Mouse (Mus musculus): ENCODE measurements around the gene Cpne8. TPM values are rescaled to one million over a fixed set of nuclear protein-coding genes. Genes with fewer than 3 reads are reported as not detected.

Gene Cpne8
- polyA plus RNA-seq, 1 experiment from 2014 or later: 4.6 TPM

GRCm38 (mm10) chr15:90603676-90604075 is 75.6 kb downstream of the Cpne8 start:
- Histone ChIP-seq H3K27me3 (ENCODE audit: control insufficient read depth, insufficient read depth, low read length) (no peaks in the 10 kb centered on the region), H3K4me1 (ENCODE audit: control insufficient read depth, insufficient read depth, low read length) (no peaks in the 10 kb centered on the region), H3K4me3 (ENCODE audit: low read depth, low read length) (no peak overlapping the region), H3K27ac (ENCODE audit: low read depth, low read length) (no peak overlapping the region), H3K9me3 (ENCODE audit: control insufficient read depth, low read length) (no peaks in the 10 kb centered on the region), H3K9ac (ENCODE audit: low read length) (no peak overlapping the region), H3K36me3 (ENCODE audit: control insufficient read depth, insufficient read depth, low read length) (no peaks in the 10 kb centered on the region), H3K4me2 (ENCODE audit: low read depth) (no peak overlapping the region)
- WGBS: 63% methylated on average over 5 of the region's 5 CpGs
- DNase-seq (ENCODE audit: low spot score): no peak
- ATAC-seq (ENCODE audit: insufficient read depth, low FRiP score, low TSS enrichment): no peak

GRCm38 (mm10) chr15:90597715-90598497 is 81.3 kb downstream of the Cpne8 start:
- H3K4me1 ChIP-seq (ENCODE audit: control insufficient read depth, insufficient read depth, low read length): no peaks in the 10 kb centered on the region
- no peak for DNase-seq (ENCODE audit: low spot score)
- H3K36me3 ChIP-seq (ENCODE audit: control insufficient read depth, insufficient read depth, low read length): no peaks in the 10 kb centered on the region
- no peak overlapping the region for H3K9ac ChIP-seq (ENCODE audit: low read length)
- no peak for ATAC-seq (ENCODE audit: insufficient read depth, low FRiP score, low TSS enrichment)
- no peaks in the 10 kb centered on the region for H3K27me3 ChIP-seq (ENCODE audit: control insufficient read depth, insufficient read depth, low read length)
- no peak overlapping the region for H3K27ac ChIP-seq (ENCODE audit: low read depth, low read length)
- H3K9me3 ChIP-seq (ENCODE audit: control insufficient read depth, low read length): no peaks in the 10 kb centered on the region
- H3K4me2 ChIP-seq (ENCODE audit: low read depth): no peak overlapping the region
- WGBS: 74% methylated on average over 6 of the region's 6 CpGs
- no peak overlapping the region for H3K4me3 ChIP-seq (ENCODE audit: low read depth, low read length)

GRCm38 (mm10) chr15:90595592-90595991 is 83.6 kb downstream of the Cpne8 start:
- no peak overlapping the region for H3K27ac ChIP-seq (ENCODE audit: low read depth, low read length)
- H3K4me3 ChIP-seq (ENCODE audit: low read depth, low read length): no peak overlapping the region
- no peak for DNase-seq (ENCODE audit: low spot score)
- H3K4me2 ChIP-seq (ENCODE audit: low read depth): no peak overlapping the region
- H3K27me3 ChIP-seq (ENCODE audit: control insufficient read depth, insufficient read depth, low read length): no peaks in the 10 kb centered on the region
- no peaks in the 10 kb centered on the region for H3K4me1 ChIP-seq (ENCODE audit: control insufficient read depth, insufficient read depth, low read length)
- no peak overlapping the region for H3K9ac ChIP-seq (ENCODE audit: low read length)
- ATAC-seq (ENCODE audit: insufficient read depth, low FRiP score, low TSS enrichment): no peak
- H3K9me3 ChIP-seq (ENCODE audit: control insufficient read depth, low read length): no peaks in the 10 kb centered on the region
- no peaks in the 10 kb centered on the region for H3K36me3 ChIP-seq (ENCODE audit: control insufficient read depth, insufficient read depth, low read length)
- WGBS: 95% methylated on average over 2 of the region's 2 CpGs

- H3K36me3 ChIP-seq (ENCODE audit: control insufficient read depth, insufficient read depth, low read length): no peaks in the 10 kb centered on the region
Measured at GRCm38 (mm10) chr15:90589587-90589986, 89.6 kb downstream of the Cpne8 start.

GRCm38 (mm10) chr15:90577402-90577801 is 101.8 kb downstream of the Cpne8 start:
- ATAC-seq (ENCODE audit: insufficient read depth, low FRiP score, low TSS enrichment) (no peak), DNase-seq (ENCODE audit: low spot score) (no peak)
- Histone ChIP-seq H3K9ac (ENCODE audit: low read length) (no peak overlapping the region), H3K4me3 (ENCODE audit: low read depth, low read length) (no peak overlapping the region), H3K27me3 (ENCODE audit: control insufficient read depth, insufficient read depth, low read length) (no peaks in the 10 kb centered on the region), H3K9me3 (ENCODE audit: control insufficient read depth, low read length) (no peaks in the 10 kb centered on the region), H3K36me3 (ENCODE audit: control insufficient read depth, insufficient read depth, low read length) (no peaks in the 10 kb centered on the region), H3K4me1 (ENCODE audit: control insufficient read depth, insufficient read depth, low read length) (no peaks in the 10 kb centered on the region), H3K27ac (ENCODE audit: low read depth, low read length) (no peak overlapping the region), H3K4me2 (ENCODE audit: low read depth) (no peak overlapping the region)
- 95% methylated on average over 3 of the region's 3 CpGs for WGBS

More at GRCm38 (mm10) chr15:90589587-90589986, 89.6 kb downstream of the Cpne8 start:
- no peaks in the 10 kb centered on the region for H3K27me3 ChIP-seq (ENCODE audit: control insufficient read depth, insufficient read depth, low read length)
- no peak for DNase-seq (ENCODE audit: low spot score)
- no peak overlapping the region for H3K9ac ChIP-seq (ENCODE audit: low read length)
- no peaks in the 10 kb centered on the region for H3K4me1 ChIP-seq (ENCODE audit: control insufficient read depth, insufficient read depth, low read length)
- H3K4me2 ChIP-seq (ENCODE audit: low read depth): no peak overlapping the region
- WGBS: 80% methylated on average over 7 of the region's 7 CpGs
- no peak overlapping the region for H3K27ac ChIP-seq (ENCODE audit: low read depth, low read length)
- no peaks in the 10 kb centered on the region for H3K9me3 ChIP-seq (ENCODE audit: control insufficient read depth, low read length)
- no peak overlapping the region for H3K4me3 ChIP-seq (ENCODE audit: low read depth, low read length)
- no peak for ATAC-seq (ENCODE audit: insufficient read depth, low FRiP score, low TSS enrichment)

GRCm38 (mm10) chr15:90569246-90569645 is 110.0 kb downstream of the Cpne8 start:
- WGBS: 92% methylated on average over 4 of the region's 4 CpGs
- no peak overlapping the region for H3K27ac ChIP-seq (ENCODE audit: low read depth, low read length)
- H3K4me1 ChIP-seq (ENCODE audit: control insufficient read depth, insufficient read depth, low read length): no peaks in the 10 kb centered on the region
- H3K4me2 ChIP-seq (ENCODE audit: low read depth): no peak overlapping the region
- H3K27me3 ChIP-seq (ENCODE audit: control insufficient read depth, insufficient read depth, low read length): no peaks in the 10 kb centered on the region
- DNase-seq (ENCODE audit: low spot score): no peak
- H3K9ac ChIP-seq (ENCODE audit: low read length): no peak overlapping the region
- no peak overlapping the region for H3K4me3 ChIP-seq (ENCODE audit: low read depth, low read length)
- no peak for ATAC-seq (ENCODE audit: insufficient read depth, low FRiP score, low TSS enrichment)
- no peaks in the 10 kb centered on the region for H3K36me3 ChIP-seq (ENCODE audit: control insufficient read depth, insufficient read depth, low read length)
- no peaks in the 10 kb centered on the region for H3K9me3 ChIP-seq (ENCODE audit: control insufficient read depth, low read length)

GRCm38 (mm10) chr15:90568050-90568449 is 111.2 kb downstream of the Cpne8 start:
- Histone ChIP-seq H3K9me3 (ENCODE audit: control insufficient read depth, low read length) (no peaks in the 10 kb centered on the region), H3K27ac (ENCODE audit: low read depth, low read length) (no peak overlapping the region), H3K27me3 (ENCODE audit: control insufficient read depth, insufficient read depth, low read length) (no peaks in the 10 kb centered on the region), H3K9ac (ENCODE audit: low read length) (no peak overlapping the region), H3K36me3 (ENCODE audit: control insufficient read depth, insufficient read depth, low read length) (no peaks in the 10 kb centered on the region), H3K4me2 (ENCODE audit: low read depth) (no peak overlapping the region), H3K4me1 (ENCODE audit: control insufficient read depth, insufficient read depth, low read length) (no peaks in the 10 kb centered on the region), H3K4me3 (ENCODE audit: low read depth, low read length) (no peak overlapping the region)
- no peak for ATAC-seq (ENCODE audit: insufficient read depth, low FRiP score, low TSS enrichment)
- no peak for DNase-seq (ENCODE audit: low spot score)
- 77% methylated on average over 4 of the region's 4 CpGs for WGBS

- Histone ChIP-seq H3K9me3 (ENCODE audit: control insufficient read depth, low read length) (no peaks in the 10 kb centered on the region), H3K4me1 (ENCODE audit: control insufficient read depth, insufficient read depth, low read length) (0 out of 2 replicates have a peak, but pooled peaks cover 2% of the 10 kb centered on the region), H3K27me3 (ENCODE audit: control insufficient read depth, insufficient read depth, low read length) (no peaks in the 10 kb centered on the region), H3K4me2 (ENCODE audit: low read depth) (no peak overlapping the region), H3K9ac (ENCODE audit: low read length) (no peak overlapping the region), H3K27ac (ENCODE audit: low read depth, low read length) (no peak overlapping the region), H3K36me3 (ENCODE audit: control insufficient read depth, insufficient read depth, low read length) (no peaks in the 10 kb centered on the region), H3K4me3 (ENCODE audit: low read depth, low read length) (no peak overlapping the region)
- 55% methylated on average over 3 of the region's 3 CpGs for WGBS
- DNase-seq (ENCODE audit: low spot score) (no peak), ATAC-seq (ENCODE audit: insufficient read depth, low FRiP score, low TSS enrichment) (no peak)
Measured at GRCm38 (mm10) chr15:90563996-90564395, 115.2 kb downstream of the Cpne8 start.

- Histone ChIP-seq H3K9ac (ENCODE audit: low read length) (no peak overlapping the region), H3K27me3 (ENCODE audit: control insufficient read depth, insufficient read depth, low read length) (no peaks in the 10 kb centered on the region), H3K27ac (ENCODE audit: low read depth, low read length) (no peak overlapping the region), H3K4me1 (ENCODE audit: control insufficient read depth, insufficient read depth, low read length) (0 out of 2 replicates have a peak, but pooled peaks cover 2% of the 10 kb centered on the region), H3K36me3 (ENCODE audit: control insufficient read depth, insufficient read depth, low read length) (no peaks in the 10 kb centered on the region), H3K4me3 (ENCODE audit: low read depth, low read length) (no peak overlapping the region), H3K4me2 (ENCODE audit: low read depth) (no peak overlapping the region), H3K9me3 (ENCODE audit: control insufficient read depth, low read length) (no peaks in the 10 kb centered on the region)
- DNase-seq (ENCODE audit: low spot score): no peak
- no peak for ATAC-seq (ENCODE audit: insufficient read depth, low FRiP score, low TSS enrichment)
- 69% methylated on average over 12 of the region's 12 CpGs for WGBS
Measured at GRCm38 (mm10) chr15:90561613-90562012, 117.6 kb downstream of the Cpne8 start.
